Mouse (Mus musculus): Measurements from ENCODE around the gene Pcsk5.
"Not testable (repeated sequence)": the region's sequence is repeated elsewhere in the genome, so short reads cannot be mapped to it uniquely, and the experiment has no call there.

The Pcsk5 gene

DNA sequence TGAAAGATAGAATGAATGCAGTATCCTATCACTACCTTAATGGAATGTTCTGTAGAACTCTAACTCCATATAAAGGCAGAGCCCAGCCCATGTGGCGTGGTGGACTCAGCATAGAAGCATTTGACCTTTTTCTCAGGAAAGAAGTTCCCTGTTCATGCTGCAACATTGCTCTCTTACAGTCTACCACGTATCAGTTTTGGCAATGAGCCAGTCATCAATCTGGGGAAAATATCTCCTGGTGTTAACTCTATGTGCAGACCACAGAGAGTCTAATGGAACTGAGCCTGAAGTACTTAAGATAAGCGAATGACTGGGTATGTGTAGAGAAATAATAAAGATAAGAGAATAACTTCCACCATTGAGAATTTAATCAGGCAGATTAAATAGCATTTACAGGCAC is 270.2 kb downstream of the Pcsk5 start:
- DNase-seq: no peak

DNA sequence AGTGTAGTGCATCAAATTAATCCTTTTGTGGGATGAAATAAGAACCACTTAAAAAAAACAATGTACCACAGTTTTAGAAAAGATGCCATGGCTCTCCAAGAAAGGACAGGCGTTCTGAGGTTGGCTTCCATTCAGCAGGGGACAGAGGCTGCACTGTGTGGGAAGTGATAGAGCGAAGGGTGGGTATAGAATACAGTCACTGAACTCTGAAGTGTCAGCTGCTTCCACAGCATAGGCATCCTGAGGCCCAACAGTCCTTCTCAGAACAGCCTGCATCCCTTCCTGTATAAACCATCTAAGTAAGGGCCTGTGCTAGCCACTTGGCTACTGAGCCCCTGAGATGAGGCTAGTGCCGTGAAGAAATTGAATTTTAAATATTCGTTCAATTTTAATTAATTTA is 271.3 kb downstream of the Pcsk5 start:
- no peak for DNase-seq

- DNase-seq: no peak
Observed at GRCm38 (mm10) chr19:17558764-17559163, 278.7 kb downstream of the Pcsk5 start.

DNA sequence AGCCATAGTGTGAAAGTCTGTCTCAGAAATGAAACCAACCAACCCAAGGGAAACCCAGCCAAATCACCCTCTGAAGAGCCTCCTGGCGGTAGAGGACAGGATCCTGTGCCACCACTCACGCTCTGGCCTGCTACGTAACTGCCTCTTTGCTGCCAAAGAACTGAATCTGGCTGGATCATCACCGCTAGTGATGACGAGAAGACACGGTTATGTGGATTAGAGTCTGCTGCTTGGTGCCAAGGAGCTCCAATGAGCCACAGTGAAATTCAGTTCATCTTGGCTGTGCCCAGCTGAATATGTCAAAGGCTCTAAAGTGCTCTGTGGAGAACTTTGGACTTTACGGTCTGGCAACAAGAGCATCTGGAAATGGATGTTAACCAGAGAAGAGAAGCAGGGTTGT is 282.3 kb downstream of the Pcsk5 start:
- no peak for DNase-seq

- DNase-seq: no peak
Observed at GRCm38 (mm10) chr19:17554571-17554970, 282.9 kb downstream of the Pcsk5 start.

DNA sequence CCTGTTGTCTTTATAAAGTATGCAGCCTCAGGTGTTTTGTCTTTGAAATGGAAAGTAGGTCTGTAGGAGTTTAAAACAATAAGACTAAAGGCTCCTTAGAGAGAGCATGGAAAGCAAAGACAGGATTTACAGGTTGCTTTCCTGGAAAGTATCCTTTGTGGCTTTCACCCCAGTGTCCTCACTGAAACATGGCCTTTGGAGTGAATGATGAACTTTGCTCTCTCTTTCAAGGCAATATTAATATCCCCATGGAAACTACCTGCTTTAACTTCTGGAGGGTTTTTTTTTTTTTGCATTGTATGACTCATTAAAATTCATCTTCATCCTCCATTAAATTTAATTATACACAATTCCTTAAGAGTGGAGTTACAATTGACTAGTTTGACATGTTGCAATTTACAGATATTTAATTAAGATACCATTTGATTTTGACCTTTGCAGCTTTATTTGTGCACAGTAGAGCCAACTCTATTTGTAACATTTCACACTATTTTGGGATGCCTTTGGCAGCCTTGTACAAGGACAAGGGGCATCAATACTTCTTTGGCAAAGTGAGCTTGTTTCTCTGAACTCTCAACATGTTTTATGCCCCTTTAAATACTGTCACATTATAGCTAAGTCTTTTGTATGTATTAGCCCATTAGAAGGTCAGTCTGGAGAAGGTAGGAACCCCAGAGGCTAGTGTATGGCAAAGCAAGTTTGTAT is 283.9 kb downstream of the Pcsk5 start:
- no peak for DNase-seq

GRCm38 (mm10) chr19:17528746-17529532 is 308.5 kb downstream of the Pcsk5 start:
- no peak for DNase-seq

- no peak for DNase-seq
Observed at GRCm38 (mm10) chr19:17525558-17525957, 311.9 kb downstream of the Pcsk5 start.

DNA sequence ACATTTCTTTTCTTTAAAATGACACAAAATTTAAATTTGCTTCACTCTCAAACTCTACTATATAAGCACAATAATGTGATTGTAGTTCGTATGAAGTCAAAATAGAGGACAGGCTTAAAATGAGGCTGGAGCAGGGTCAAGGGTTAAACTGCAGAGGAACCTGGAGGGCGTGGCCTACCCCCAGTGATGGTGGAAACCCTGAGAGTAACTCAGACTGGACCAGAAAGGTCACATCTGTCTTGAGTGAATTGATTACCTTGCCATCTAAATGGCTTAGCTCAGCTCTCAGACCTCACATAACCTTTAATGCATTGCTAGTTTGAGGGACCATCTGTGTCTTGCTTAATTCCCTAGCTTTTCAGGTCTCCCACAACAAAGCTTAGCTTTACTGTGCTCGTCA is 323.0 kb downstream of the Pcsk5 start:
- DNase-seq: no peak

DNA sequence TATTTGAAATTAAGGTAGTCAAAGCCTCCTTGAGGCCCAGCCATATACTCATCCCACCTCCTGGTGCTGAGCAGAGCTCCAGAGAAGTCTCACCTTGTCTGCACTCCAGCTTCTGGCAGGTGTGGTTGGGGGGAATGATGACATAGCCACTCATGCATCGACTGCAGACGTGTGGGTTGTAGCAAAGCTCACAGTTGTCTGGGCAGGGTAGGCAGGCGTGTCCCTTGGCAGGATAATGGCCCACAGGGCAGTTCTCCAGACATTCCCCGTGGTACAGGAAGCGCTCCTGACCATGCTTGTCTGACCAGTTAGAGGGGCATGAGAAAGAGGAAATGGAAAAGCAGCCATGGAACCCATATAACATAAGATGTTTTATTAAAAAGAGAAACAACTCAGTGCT is 326.1 kb downstream of the Pcsk5 start:
- DNase-seq: no peak

DNA sequence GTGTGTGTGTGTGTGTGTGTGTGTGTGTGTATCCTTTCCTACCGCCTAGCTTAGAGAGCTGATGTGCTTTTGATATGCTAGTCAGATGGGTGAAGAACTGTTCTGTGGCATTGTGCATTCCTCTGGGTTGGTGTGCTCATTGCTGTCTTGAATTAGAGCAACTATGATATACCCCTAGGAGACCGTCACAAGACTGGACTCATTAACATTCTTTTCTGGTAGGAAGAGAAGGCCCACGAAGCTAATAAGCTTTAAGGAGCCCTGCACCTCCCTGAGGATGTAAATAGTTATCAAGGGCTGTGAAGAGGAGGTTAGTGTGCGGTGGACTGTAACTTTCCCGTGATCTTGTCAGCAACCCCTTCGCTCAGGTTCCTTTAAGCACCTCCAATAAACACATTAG is 333.2 kb downstream of the Pcsk5 start:
- DNase-seq: no peak

DNA sequence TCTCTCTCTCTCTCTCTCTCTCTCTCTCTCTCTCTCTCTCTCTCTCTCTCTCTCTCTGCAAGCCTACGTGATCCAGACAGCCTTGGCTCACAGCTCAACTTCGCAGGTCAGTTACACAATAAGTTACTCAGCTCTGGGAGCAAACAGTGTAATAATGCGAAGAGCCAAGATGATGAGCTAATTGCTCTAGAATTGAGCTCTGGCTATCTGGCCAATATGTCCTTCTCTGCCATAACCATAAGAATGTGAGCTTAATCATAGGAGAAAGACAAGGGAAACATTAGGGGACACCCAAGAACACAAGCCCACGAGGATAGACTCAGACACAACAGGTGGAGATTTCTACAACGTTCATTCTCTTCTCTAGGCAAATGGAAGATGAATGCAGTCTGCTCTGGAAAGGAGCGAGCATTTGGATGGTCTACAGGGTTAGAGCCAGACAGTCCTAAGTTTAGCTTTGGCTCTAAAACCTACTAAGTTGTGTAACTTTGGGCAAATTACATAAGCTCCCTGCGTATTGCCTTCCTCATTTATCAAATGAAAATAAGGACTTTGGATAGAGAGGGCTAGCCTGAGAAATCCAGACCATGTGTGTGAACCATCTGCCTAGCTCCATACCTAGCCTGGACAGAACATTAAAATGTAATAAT is 338.7 kb downstream of the Pcsk5 start:
- no peak for DNase-seq

DNA sequence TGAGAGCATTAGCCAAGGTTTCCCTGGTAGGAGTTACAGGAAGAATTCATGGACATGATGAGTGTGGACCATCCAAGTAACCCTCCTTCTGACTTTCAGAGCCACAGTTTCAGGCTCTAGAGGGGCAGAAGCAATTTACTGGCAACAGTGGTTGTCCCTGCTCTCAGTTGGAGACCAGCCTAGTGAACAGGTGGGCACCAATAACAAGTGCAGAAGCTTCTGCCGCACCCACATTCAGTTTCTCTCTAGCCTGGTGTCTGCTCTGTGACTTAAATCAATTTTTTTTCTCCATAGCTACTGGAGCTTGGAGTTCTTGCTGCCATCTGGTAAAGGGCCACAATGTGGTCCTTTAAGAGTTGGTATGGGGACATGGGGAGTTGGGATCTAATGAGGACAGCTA is 341.3 kb downstream of the Pcsk5 start:
- no peak for DNase-seq

DNA sequence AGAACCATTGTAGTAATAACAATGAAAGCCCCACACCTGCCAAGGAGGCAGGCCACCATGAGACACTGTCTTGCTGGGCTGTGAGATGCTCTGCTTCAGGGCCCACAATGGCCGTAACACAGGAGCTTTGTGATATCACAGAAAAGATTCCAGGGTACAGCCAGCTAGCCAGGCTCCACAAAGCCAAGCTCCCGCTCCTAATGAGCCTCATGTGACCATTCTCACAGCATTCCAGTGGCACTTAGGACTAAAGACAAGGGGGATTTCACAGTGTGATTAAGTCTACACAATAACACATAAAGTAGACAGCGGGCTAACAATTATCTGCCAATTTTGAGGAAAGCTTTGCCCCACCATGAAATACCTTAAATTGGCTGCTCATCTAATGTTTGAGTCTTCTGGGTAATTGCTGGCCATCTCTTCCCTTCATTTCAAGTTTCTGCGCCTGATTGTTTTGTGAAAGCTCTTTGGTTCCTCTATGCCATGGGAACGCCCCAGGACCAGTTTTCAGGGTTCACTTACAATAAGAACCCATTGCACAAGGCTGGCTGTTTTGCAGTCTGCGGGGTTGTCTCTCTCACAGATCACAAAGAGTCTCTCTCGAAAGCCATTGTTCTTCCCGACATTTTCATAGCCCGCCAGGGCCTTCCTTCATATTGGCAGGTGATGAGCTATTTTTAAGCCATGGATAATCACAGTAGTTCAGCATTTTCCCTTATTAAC is 345.4 kb downstream of the Pcsk5 start:
- DNase-seq: no peak

GRCm38 (mm10) chr19:17491322-17491721 is 346.1 kb downstream of the Pcsk5 start:
- no peak for DNase-seq

DNA sequence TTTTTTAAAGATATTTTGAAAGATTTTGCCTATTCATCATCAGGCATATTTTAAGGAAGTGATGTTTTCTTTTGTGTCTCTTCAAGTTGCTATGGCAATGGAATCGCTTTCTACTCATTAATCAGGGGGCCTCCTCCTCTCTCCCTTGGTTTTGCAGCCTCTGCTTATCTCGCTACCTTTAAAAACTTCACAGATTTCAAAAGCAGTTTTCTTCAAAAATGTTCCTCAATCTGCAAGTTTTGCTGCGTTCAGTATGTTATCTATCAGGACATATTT is 347.6 kb downstream of the Pcsk5 start:
- DNase-seq: no peak

- DNase-seq: no peak
Observed at GRCm38 (mm10) chr19:17489041-17489865, 348.2 kb downstream of the Pcsk5 start.

GRCm38 (mm10) chr19:17482126-17482790 is 355.2 kb downstream of the Pcsk5 start:
- DNase-seq: no peak

DNA sequence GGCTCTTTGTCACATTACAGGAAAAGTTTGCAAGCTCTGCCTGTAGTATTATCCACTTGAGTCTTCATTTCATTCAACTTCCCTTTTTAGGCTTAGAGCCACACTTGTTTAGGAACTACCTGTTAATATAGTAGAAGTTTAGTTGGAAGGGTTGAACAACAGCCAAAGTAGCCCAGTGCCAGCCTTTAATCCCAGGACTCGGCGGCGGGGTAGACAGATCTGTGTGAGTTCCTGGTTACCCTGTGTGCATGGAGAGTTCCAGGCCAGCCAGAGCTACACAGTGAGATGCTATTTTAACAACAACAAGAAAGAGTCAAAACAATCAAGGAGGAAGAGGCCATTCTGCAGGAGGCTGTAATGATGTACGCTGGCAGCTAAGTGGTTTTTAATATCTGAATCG is 358.0 kb downstream of the Pcsk5 start:
- no peak for DNase-seq

DNA sequence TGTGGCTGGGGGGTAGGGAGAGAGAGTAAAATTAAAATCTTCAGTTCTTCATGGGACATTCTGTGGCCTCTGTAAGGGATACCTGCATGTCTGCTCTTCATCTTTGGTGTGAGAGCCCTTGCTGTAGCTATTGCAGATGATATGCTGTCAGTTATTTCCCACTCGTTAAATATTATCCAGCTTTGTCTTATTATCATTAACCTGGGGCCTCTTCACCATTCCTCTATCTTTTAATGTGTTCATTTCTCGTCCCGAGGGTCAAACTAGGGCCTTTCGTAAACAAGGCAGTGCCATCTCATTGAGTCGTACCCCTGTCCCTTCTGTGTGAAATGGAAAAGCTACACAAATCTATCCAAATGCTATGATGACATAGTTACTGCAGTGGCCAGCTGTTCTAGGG is 361.4 kb downstream of the Pcsk5 start:
- no peak for DNase-seq

DNA sequence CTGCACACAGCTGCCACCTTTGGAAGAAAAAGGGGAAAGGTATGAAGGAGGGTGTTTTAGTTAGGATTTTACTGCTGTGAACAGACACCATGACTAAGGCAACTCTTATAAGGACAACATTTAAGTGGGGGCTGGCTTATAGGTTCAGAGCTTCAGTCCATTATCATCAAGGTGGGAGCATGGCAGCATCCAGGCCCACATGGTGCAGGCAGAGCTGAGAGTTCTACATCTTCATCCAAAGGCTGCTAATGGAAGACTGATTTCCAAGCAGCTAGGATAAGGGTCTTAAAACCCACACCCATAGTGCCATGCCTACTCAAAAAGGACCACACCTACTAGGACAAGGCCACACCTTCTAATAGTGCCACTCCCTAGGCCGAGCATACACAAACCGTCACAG is 364.3 kb downstream of the Pcsk5 start:
- DNase-seq: not testable (repeated sequence)

DNA sequence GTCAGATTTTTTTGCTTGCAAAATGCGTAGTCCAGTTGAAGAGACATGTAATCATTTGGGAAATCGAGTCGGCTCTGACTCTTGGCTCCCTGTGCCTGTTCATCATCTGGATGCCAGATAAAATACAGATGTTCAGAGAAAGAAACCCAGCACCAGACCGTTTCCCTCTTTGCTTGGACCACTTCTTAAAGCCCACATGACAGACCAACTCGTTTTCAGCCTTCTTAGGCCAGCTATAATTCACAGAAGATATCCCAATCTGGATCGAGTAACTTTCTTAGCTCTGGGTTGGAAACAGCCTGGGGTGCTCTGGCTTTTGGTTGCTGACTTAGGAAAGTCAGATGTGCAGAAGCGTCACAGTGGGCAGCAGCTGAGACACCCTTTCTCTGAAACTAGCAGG is 365.6 kb downstream of the Pcsk5 start:
- DNase-seq: no peak
